Mouse (Mus musculus) bone marrow macrophage, adult 2 months (primary cell): ENCODE measurements around the gene Reep6.

Experiments
- CTCF ChIP-seq: IDR thresholded peaks from 2 replicates; pipeline ENCODE4 v1.5.1; 2012; ENCODE audit warnings: low read depth, mild to moderate bottlenecking, low read length, moderate library complexity
- POLR2A ChIP-seq: IDR thresholded peaks from 2 replicates; pipeline ENCODE4 v1.6.1; 2012; ENCODE audit warnings: mild to moderate bottlenecking, low read depth, low read length, borderline replicate concordance

GRCm38 (mm10) chr10:80376160-80376559 is 46.4 kb downstream of the Reep6 start:
- TF ChIP-seq POLR2A (no peak), CTCF (peak; percentile 84)
